ENCODE assay signal across 17 mouse cellular contexts in the genomic region with DNA sequence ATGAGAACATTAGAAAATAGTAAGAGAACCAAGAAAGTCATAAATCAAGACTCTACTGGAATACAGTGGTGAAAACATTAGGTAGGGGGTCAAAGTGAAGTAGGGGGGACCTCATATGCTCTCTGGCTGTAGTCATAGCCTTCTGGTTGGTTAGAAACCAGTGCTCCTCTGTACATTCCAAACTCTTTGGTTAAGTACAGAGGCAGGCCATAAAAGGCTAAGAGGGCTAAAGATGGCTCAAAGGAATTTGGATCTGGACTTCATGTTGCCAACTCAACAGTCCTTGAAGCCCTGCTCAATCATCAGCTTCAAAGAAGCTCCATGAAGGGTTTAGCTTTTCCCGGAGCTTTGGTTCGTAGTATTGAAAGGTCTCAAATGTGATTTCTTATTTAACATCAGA. TPM values are rescaled to one million over a fixed set of nuclear protein-coding genes. Genes with fewer than 3 reads are reported as not detected.
"Had no signal": no experiment of that assay in that cellular context is flagged by ENCODE, and none has a peak within 500 bp of the region (broad histone marks: within the 10 kb centered on the region; RNA-seq: fewer than 3 reads in every experiment).

No protein-coding gene starts in this region.

RNA-seq across cellular contexts. Expression of a gene that starts 13.5 kb away (rescaled TPM):
- polyA plus RNA-seq: heart, adult 2 months; hindbrain, embryonic 11.5 days; hindbrain, embryonic 13.5 days; hindbrain, embryonic 15.5 days; hindbrain, postnatal 0 days; intestine, embryonic 14.5 days; large intestine, adult 2 months; limb, embryonic 11.5 days; limb, embryonic 13.5 days; limb, embryonic 15.5 days had no signal

RNA-seq across cellular contexts. Expression of a gene that starts 40.7 kb away (rescaled TPM):
- polyA plus RNA-seq: gonadal fat pad, adult 2 months; heart, adult 2 months; hindbrain, embryonic 11.5 days; hindbrain, embryonic 13.5 days; hindbrain, embryonic 15.5 days; hindbrain, postnatal 0 days; intestine, embryonic 14.5 days; intestine, embryonic 16.5 days; kidney, adult 2 months; kidney, embryonic 15.5 days; kidney, postnatal 0 days; large intestine, adult 2 months; limb, embryonic 11.5 days; limb, embryonic 13.5 days; limb, embryonic 15.5 days; liver, adult 2 months; liver, embryonic 15.5 days had no signal

RNA-seq across cellular contexts. Expression of a gene that starts 43.4 kb away (rescaled TPM):
- polyA plus RNA-seq: hindbrain, embryonic 11.5 days; hindbrain, embryonic 13.5 days; hindbrain, embryonic 15.5 days; hindbrain, postnatal 0 days; intestine, embryonic 14.5 days; intestine, embryonic 16.5 days; kidney, embryonic 15.5 days; kidney, postnatal 0 days; large intestine, adult 2 months; limb, embryonic 11.5 days had no signal
